Mouse (Mus musculus): ENCODE measurements at regions not wholly inside any gene's neighbourhood (a gene's known extent, or its start where the extent isn't known, plus 50 kb on each side); places are given as distances from the start of the nearest gene placed in this dataset.

- no peaks in the 10 kb centered on the region for H3K27me3 ChIP-seq (ENCODE audit: insufficient read depth, low read length)
- WGBS (ENCODE audit: insufficient replicate concordance) = 70% methylated on average over 9 of the region's 9 CpGs
- no peak overlapping the region for H3K27ac ChIP-seq (ENCODE audit: low read depth)
- H3K9ac ChIP-seq (replicated peaks) = no peak overlapping the region
- no peaks in the 10 kb centered on the region for H3K36me3 ChIP-seq (replicated peaks; ENCODE audit: insufficient read depth, low read length)
- TF ChIP-seq EP300 (IDR thresholded peaks at IDR 0.05; ENCODE audit: low read depth) (no peak), CTCF (IDR thresholded peaks at IDR 0.05; ENCODE audit: low read depth) (no peak)
- H3K4me1 ChIP-seq (ENCODE audit: insufficient read depth) = no peaks in the 10 kb centered on the region
- ATAC-seq = no peak
- no peak overlapping the region for H3K4me3 ChIP-seq (ENCODE audit: low read depth, low read length)
- no peak for DNase-seq
- H3K9me3 ChIP-seq (ENCODE audit: low read length) = no peaks in the 10 kb centered on the region
- no peak overlapping the region for H3K4me2 ChIP-seq (ENCODE audit: low read depth, low read length)
Measured at GRCm38 (mm10) chr9:22976748-22977147, 246.1 kb upstream of the Bmper start.

GRCm38 (mm10) chr9:22979627-22980026 lies 243.2 kb upstream of the Bmper start:
- no peaks in the 10 kb centered on the region for H3K36me3 ChIP-seq (replicated peaks; ENCODE audit: insufficient read depth, low read length)
- H3K9me3 ChIP-seq (ENCODE audit: low read length) = no peaks in the 10 kb centered on the region
- no peaks in the 10 kb centered on the region for H3K27me3 ChIP-seq (ENCODE audit: insufficient read depth, low read length)
- DNase-seq = no peak
- WGBS (ENCODE audit: insufficient replicate concordance) = 69% methylated on average over 5 of the region's 5 CpGs
- H3K9ac ChIP-seq (replicated peaks) = no peak overlapping the region
- H3K4me1 ChIP-seq (ENCODE audit: insufficient read depth) = no peaks in the 10 kb centered on the region
- no peak overlapping the region for H3K27ac ChIP-seq (ENCODE audit: low read depth)
- H3K4me3 ChIP-seq (ENCODE audit: low read depth, low read length) = no peak overlapping the region
- H3K4me2 ChIP-seq (ENCODE audit: low read depth, low read length) = no peak overlapping the region
- no peak for ATAC-seq
- no peak for TF ChIP-seq CTCF (IDR thresholded peaks at IDR 0.05; ENCODE audit: low read depth)
- TF ChIP-seq EP300 (IDR thresholded peaks at IDR 0.05; ENCODE audit: low read depth) = no peak

GRCm38 (mm10) chr9:22989508-22989907 lies 233.4 kb upstream of the Bmper start:
- H3K27me3 ChIP-seq (ENCODE audit: insufficient read depth, low read length) = no peaks in the 10 kb centered on the region
- no peaks in the 10 kb centered on the region for H3K36me3 ChIP-seq (replicated peaks; ENCODE audit: insufficient read depth, low read length)
- H3K4me2 ChIP-seq (ENCODE audit: low read depth, low read length) = no peak overlapping the region
- no peak overlapping the region for H3K4me3 ChIP-seq (ENCODE audit: low read depth, low read length)
- TF ChIP-seq CTCF (IDR thresholded peaks at IDR 0.05; ENCODE audit: low read depth) (no peak), EP300 (IDR thresholded peaks at IDR 0.05; ENCODE audit: low read depth) (no peak)
- no peak for DNase-seq
- 66% methylated on average over 6 of the region's 6 CpGs for WGBS (ENCODE audit: insufficient replicate concordance)
- no peaks in the 10 kb centered on the region for H3K9me3 ChIP-seq (ENCODE audit: low read length)
- H3K27ac ChIP-seq (ENCODE audit: low read depth) = no peak overlapping the region
- no peak for ATAC-seq
- no peaks in the 10 kb centered on the region for H3K4me1 ChIP-seq (ENCODE audit: insufficient read depth)
- no peak overlapping the region for H3K9ac ChIP-seq (replicated peaks)

- Histone ChIP-seq H3K27ac (ENCODE audit: low read depth) (no peak overlapping the region), H3K4me2 (ENCODE audit: low read depth, low read length) (no peak overlapping the region), H3K9me3 (ENCODE audit: low read length) (no peaks in the 10 kb centered on the region), H3K27me3 (ENCODE audit: insufficient read depth, low read length) (no peaks in the 10 kb centered on the region), H3K9ac (replicated peaks) (no peak overlapping the region), H3K36me3 (replicated peaks; ENCODE audit: insufficient read depth, low read length) (no peaks in the 10 kb centered on the region), H3K4me1 (ENCODE audit: insufficient read depth) (no peaks in the 10 kb centered on the region), H3K4me3 (ENCODE audit: low read depth, low read length) (no peak overlapping the region)
- ATAC-seq = no peak
- TF ChIP-seq CTCF (IDR thresholded peaks at IDR 0.05; ENCODE audit: low read depth) (no peak), EP300 (IDR thresholded peaks at IDR 0.05; ENCODE audit: low read depth) (no peak)
- DNase-seq = no peak
- 74% methylated on average over 5 of the region's 5 CpGs for WGBS (ENCODE audit: insufficient replicate concordance)
Measured at GRCm38 (mm10) chr9:22993531-22993930, 229.3 kb upstream of the Bmper start.

GRCm38 (mm10) chr9:22995564-22995963 lies 227.3 kb upstream of the Bmper start:
- no peaks in the 10 kb centered on the region for H3K4me1 ChIP-seq (ENCODE audit: insufficient read depth)
- H3K4me2 ChIP-seq (ENCODE audit: low read depth, low read length) = no peak overlapping the region
- ATAC-seq = no peak
- no peaks in the 10 kb centered on the region for H3K9me3 ChIP-seq (ENCODE audit: low read length)
- no peaks in the 10 kb centered on the region for H3K27me3 ChIP-seq (ENCODE audit: insufficient read depth, low read length)
- H3K27ac ChIP-seq (ENCODE audit: low read depth) = no peak overlapping the region
- H3K36me3 ChIP-seq (replicated peaks; ENCODE audit: insufficient read depth, low read length) = no peaks in the 10 kb centered on the region
- WGBS (ENCODE audit: insufficient replicate concordance) = 66% methylated on average over 9 of the region's 9 CpGs
- no peak for DNase-seq
- H3K4me3 ChIP-seq (ENCODE audit: low read depth, low read length) = no peak overlapping the region
- no peak overlapping the region for H3K9ac ChIP-seq (replicated peaks)
- TF ChIP-seq EP300 (IDR thresholded peaks at IDR 0.05; ENCODE audit: low read depth) (no peak), CTCF (IDR thresholded peaks at IDR 0.05; ENCODE audit: low read depth) (no peak)

- DNase-seq (no peak), ATAC-seq (no peak)
- no peak overlapping the region for H3K4me3 ChIP-seq (ENCODE audit: low read depth, low read length)
- H3K27me3 ChIP-seq (ENCODE audit: insufficient read depth, low read length) = no peaks in the 10 kb centered on the region
- no peak overlapping the region for H3K4me2 ChIP-seq (ENCODE audit: low read depth, low read length)
- H3K9me3 ChIP-seq (ENCODE audit: low read length) = no peaks in the 10 kb centered on the region
- WGBS (ENCODE audit: insufficient replicate concordance) = 76% methylated on average over 6 of the region's 6 CpGs
- no peak for TF ChIP-seq EP300 (IDR thresholded peaks at IDR 0.05; ENCODE audit: low read depth)
- no peak for TF ChIP-seq CTCF (IDR thresholded peaks at IDR 0.05; ENCODE audit: low read depth)
- no peak overlapping the region for H3K27ac ChIP-seq (ENCODE audit: low read depth)
- no peak overlapping the region for H3K9ac ChIP-seq (replicated peaks)
- no peaks in the 10 kb centered on the region for H3K4me1 ChIP-seq (ENCODE audit: insufficient read depth)
- H3K36me3 ChIP-seq (replicated peaks; ENCODE audit: insufficient read depth, low read length) = no peaks in the 10 kb centered on the region
Measured at GRCm38 (mm10) chr9:22998306-22998705, 224.6 kb upstream of the Bmper start.

GRCm38 (mm10) chr9:22999181-22999580 lies 223.7 kb upstream of the Bmper start:
- no peaks in the 10 kb centered on the region for H3K9me3 ChIP-seq (ENCODE audit: low read length)
- ATAC-seq = no peak
- H3K4me1 ChIP-seq (ENCODE audit: insufficient read depth) = no peaks in the 10 kb centered on the region
- H3K9ac ChIP-seq (replicated peaks) = no peak overlapping the region
- no peak overlapping the region for H3K4me2 ChIP-seq (ENCODE audit: low read depth, low read length)
- H3K4me3 ChIP-seq (ENCODE audit: low read depth, low read length) = no peak overlapping the region
- no peaks in the 10 kb centered on the region for H3K36me3 ChIP-seq (replicated peaks; ENCODE audit: insufficient read depth, low read length)
- H3K27ac ChIP-seq (ENCODE audit: low read depth) = no peak overlapping the region
- 64% methylated on average over 4 of the region's 4 CpGs for WGBS (ENCODE audit: insufficient replicate concordance)
- no peak for DNase-seq
- H3K27me3 ChIP-seq (ENCODE audit: insufficient read depth, low read length) = no peaks in the 10 kb centered on the region
- no peak for TF ChIP-seq CTCF (IDR thresholded peaks at IDR 0.05; ENCODE audit: low read depth)
- no peak for TF ChIP-seq EP300 (IDR thresholded peaks at IDR 0.05; ENCODE audit: low read depth)
